Mouse (Mus musculus) midbrain, embryonic 16.5 days (tissue): ENCODE data around the gene Gpc3. TPM values are rescaled to one million over a fixed set of nuclear protein-coding genes. Genes with fewer than 3 reads are reported as not detected.
"Not testable (repeated sequence)": the region's sequence is repeated elsewhere in the genome, so short reads cannot be mapped to it uniquely, and the experiment has no call there.

ENCODE experiments used
- ATAC-seq: fragments of 200-750 bp; cut with Nextera tagmentation; 2 replicates; pipeline ENCODE4 v1.8.0; 2017; ENCODE audit warnings: moderate TSS enrichment
- H3K27ac ChIP-seq: fragments of 300-500 bp; sonication (generic); 2 replicates; pipeline ENCODE4 v1.5.1; 2014; ENCODE audit warnings: mild to moderate bottlenecking, low read length, mixed read lengths
- H3K27me3 ChIP-seq: fragments of 300-500 bp; sonication (generic); 2 replicates; pipeline ENCODE4 v1.6.1; 2014; ENCODE audit warnings: low read depth, low read length, mixed read lengths; ENCODE audit not compliant: control insufficient read depth, insufficient read depth
- H3K36me3 ChIP-seq: fragments of 300-500 bp; sonication (generic); 2 replicates; pipeline ENCODE4 v1.6.1; 2014; ENCODE audit warnings: mild to moderate bottlenecking, low read length, moderate library complexity, mixed read lengths; ENCODE audit not compliant: control insufficient read depth, insufficient read depth
- H3K4me1 ChIP-seq: fragments of 300-500 bp; sonication (generic); 2 replicates; pipeline ENCODE4 v1.6.1; 2014; ENCODE audit warnings: mild to moderate bottlenecking, low read length, mixed read lengths; ENCODE audit not compliant: control insufficient read depth, insufficient read depth
- H3K4me2 ChIP-seq: fragments of 300-500 bp; sonication (generic); 2 replicates; pipeline ENCODE4 v1.6.1; 2014; ENCODE audit warnings: mild to moderate bottlenecking, low read length, mixed read lengths
- H3K4me3 ChIP-seq: fragments of 300-500 bp; sonication (generic); 2 replicates; pipeline ENCODE4 v1.5.1; 2014; ENCODE audit warnings: low read depth, mild to moderate bottlenecking, low read length, moderate library complexity, mixed read lengths
- H3K9ac ChIP-seq: fragments of 300-500 bp; sonication (generic); 2 replicates; pipeline ENCODE4 v1.6.1; 2014; ENCODE audit warnings: low read depth, low read length, mixed read lengths
- H3K9me3 ChIP-seq: fragments of 300-500 bp; sonication (generic); replicated peaks from 2 replicates; pipeline ENCODE4 v1.6.1; 2014; ENCODE audit warnings: mild to moderate bottlenecking, low read length, mixed read lengths; ENCODE audit not compliant: control insufficient read depth, poor library complexity, severe bottlenecking
- WGBS: fragments of 180-500 bp; shearing (Covaris S2); extraction: QIAGEN DNeasy Blood & Tissue Kit; methylation state at CpG from one replicate; pipeline ENCODE4 v1.1.7; 2014; 5-methylcytosine and 5-hydroxymethylcytosine counted together
- polyA plus RNA-seq: library from polyadenylated mRNA; unstranded; fragments of >200 nt; fragmentation: Nextera tagmentation; extraction: Ambion mirVana; gene quantifications from 2 replicates; pipeline ENCODE4 v1.2.1, GENCODE M21; 2015

Gene Gpc3
- polyA plus RNA-seq, 1 experiment from 2014 or later: 49.2 TPM

- 94% methylated on average over 4 of the region's 4 CpGs for WGBS
Measured at GRCm38 (mm10) chrX:52362241-52363011, 251.3 kb downstream of the Gpc3 start.

DNA sequence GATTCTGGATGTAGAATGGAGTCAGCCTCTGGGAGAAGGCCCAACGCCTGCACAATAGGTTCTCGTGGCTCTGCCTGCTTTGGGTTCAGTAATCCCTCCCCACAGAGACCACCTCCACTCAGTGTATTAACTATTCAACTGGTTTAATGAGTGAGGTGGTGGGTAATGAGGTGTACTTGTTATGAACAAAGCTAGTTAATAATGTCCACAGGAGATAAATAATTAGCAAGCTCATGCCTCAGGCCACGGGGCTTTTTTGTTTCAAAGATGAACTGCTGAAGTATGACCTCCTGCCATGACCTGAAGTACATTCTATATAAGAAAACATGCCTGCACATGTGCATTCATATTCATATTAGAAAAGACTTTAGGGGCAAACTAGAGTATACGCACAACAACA lies 260.8 kb downstream of the Gpc3 start:
- Histone ChIP-seq H3K27ac (no peak overlapping the region), H3K4me3 (no peak overlapping the region), H3K4me2 (no peak overlapping the region), H3K9ac (no peak overlapping the region), H3K36me3 (no peaks in the 10 kb centered on the region), H3K27me3 (no peaks in the 10 kb centered on the region), H3K9me3 (no peaks in the 10 kb centered on the region), H3K4me1 (no peaks in the 10 kb centered on the region)
- WGBS: 44% methylated on average over 4 of the region's 4 CpGs
- no peak for ATAC-seq

More at GRCm38 (mm10) chrX:52362241-52363011, 251.3 kb downstream of the Gpc3 start:
- H3K27ac ChIP-seq: no peak overlapping the region
- H3K9me3 ChIP-seq: no peaks in the 10 kb centered on the region
- no peak overlapping the region for H3K4me3 ChIP-seq
- H3K4me1 ChIP-seq: no peaks in the 10 kb centered on the region
- no peaks in the 10 kb centered on the region for H3K27me3 ChIP-seq
- no peak for ATAC-seq
- H3K4me2 ChIP-seq: no peak overlapping the region
- H3K9ac ChIP-seq: no peak overlapping the region
- H3K36me3 ChIP-seq: no peaks in the 10 kb centered on the region

- not testable (repeated sequence) for H3K4me1 ChIP-seq, H3K4me3 ChIP-seq, H3K27ac ChIP-seq, H3K4me2 ChIP-seq, H3K27me3 ChIP-seq, H3K9ac ChIP-seq, H3K36me3 ChIP-seq, ATAC-seq, H3K9me3 ChIP-seq
- WGBS: 65% methylated on average over 5 of the region's 5 CpGs
Measured at GRCm38 (mm10) chrX:52350631-52351030, 263.1 kb downstream of the Gpc3 start.

DNA sequence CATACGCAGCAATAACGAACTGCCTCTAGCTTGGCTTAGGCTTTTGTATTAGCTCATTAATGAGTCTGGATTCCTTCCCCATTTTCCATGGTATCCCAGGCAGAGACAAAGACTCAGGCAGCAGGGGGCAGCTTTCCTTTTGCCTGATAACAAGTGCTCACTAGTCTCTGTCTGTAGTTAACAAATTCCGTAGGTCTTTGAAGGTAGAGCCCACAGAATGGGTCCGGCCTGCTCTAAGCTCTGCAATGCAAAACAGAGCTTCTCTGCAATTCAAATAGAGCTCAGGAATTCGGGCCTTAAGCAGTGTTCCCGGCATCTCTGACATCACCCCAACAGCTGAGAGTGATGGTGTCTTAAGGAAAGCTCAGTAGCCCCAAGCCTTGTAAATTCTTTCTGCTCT lies 265.0 kb downstream of the Gpc3 start:
- H3K9me3 ChIP-seq: no peaks in the 10 kb centered on the region
- no peak overlapping the region for H3K4me2 ChIP-seq
- H3K27me3 ChIP-seq: no peaks in the 10 kb centered on the region
- H3K27ac ChIP-seq: no peak overlapping the region
- no peak for ATAC-seq
- no peak overlapping the region for H3K9ac ChIP-seq
- 22% methylated on average over 6 of the region's 6 CpGs for WGBS
- no peaks in the 10 kb centered on the region for H3K4me1 ChIP-seq
- no peak overlapping the region for H3K4me3 ChIP-seq
- no peaks in the 10 kb centered on the region for H3K36me3 ChIP-seq

- Histone ChIP-seq H3K27ac (no peak overlapping the region), H3K4me1 (no peaks in the 10 kb centered on the region), H3K4me3 (no peak overlapping the region), H3K9ac (no peak overlapping the region), H3K27me3 (no peaks in the 10 kb centered on the region), H3K36me3 (no peaks in the 10 kb centered on the region), H3K4me2 (no peak overlapping the region), H3K9me3 (no peaks in the 10 kb centered on the region)
- no peak for ATAC-seq
- WGBS: 72% methylated on average over 3 of the region's 3 CpGs
Measured at GRCm38 (mm10) chrX:52344018-52344417, 269.7 kb downstream of the Gpc3 start.

- no peak for ATAC-seq
- Histone ChIP-seq H3K9me3 (no peaks in the 10 kb centered on the region), H3K9ac (no peak overlapping the region), H3K4me2 (no peak overlapping the region), H3K4me1 (no peaks in the 10 kb centered on the region), H3K27me3 (no peaks in the 10 kb centered on the region), H3K27ac (no peak overlapping the region), H3K36me3 (no peaks in the 10 kb centered on the region), H3K4me3 (no peak overlapping the region)
- WGBS: 24% methylated on average over 3 of the region's 3 CpGs
Measured at GRCm38 (mm10) chrX:52340251-52340650, 273.5 kb downstream of the Gpc3 start.

DNA sequence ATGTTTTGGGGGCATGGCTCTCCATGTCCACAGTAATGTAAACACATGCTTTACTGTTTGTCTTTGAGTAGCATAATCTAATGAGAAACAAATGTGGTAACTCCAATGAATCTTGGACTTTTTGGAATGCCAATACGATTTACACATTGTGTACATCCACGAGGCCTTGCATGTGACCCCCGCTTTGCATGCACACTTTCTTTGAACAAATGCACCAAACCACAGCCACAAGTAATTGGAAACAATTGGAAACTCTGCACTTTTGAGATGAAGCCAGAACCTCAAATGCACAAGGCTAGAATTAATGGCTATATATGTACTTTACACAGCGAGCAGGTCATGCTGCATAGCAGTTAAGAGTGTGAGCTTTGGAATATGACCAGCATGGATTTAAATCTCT lies 292.0 kb downstream of the Gpc3 start:
- 85% methylated on average over 4 of the region's 4 CpGs for WGBS
- no peak overlapping the region for H3K9ac ChIP-seq
- no peak overlapping the region for H3K27ac ChIP-seq
- H3K9me3 ChIP-seq: no peaks in the 10 kb centered on the region
- H3K4me2 ChIP-seq: no peak overlapping the region
- no peaks in the 10 kb centered on the region for H3K27me3 ChIP-seq
- H3K4me3 ChIP-seq: no peak overlapping the region
- no peaks in the 10 kb centered on the region for H3K4me1 ChIP-seq
- ATAC-seq: no peak
- no peaks in the 10 kb centered on the region for H3K36me3 ChIP-seq

GRCm38 (mm10) chrX:52320653-52321052 lies 293.1 kb downstream of the Gpc3 start:
- Histone ChIP-seq H3K9me3 (no peaks in the 10 kb centered on the region), H3K9ac (no peak overlapping the region), H3K4me1 (no peaks in the 10 kb centered on the region), H3K4me2 (no peak overlapping the region), H3K27ac (no peak overlapping the region), H3K4me3 (no peak overlapping the region), H3K36me3 (no peaks in the 10 kb centered on the region), H3K27me3 (no peaks in the 10 kb centered on the region)
- no peak for ATAC-seq
- 72% methylated on average over 4 of the region's 4 CpGs for WGBS

- H3K9me3 ChIP-seq: no peaks in the 10 kb centered on the region
- H3K9ac ChIP-seq: no peak overlapping the region
- H3K4me3 ChIP-seq: no peak overlapping the region
- no peak overlapping the region for H3K4me2 ChIP-seq
- no peaks in the 10 kb centered on the region for H3K36me3 ChIP-seq
- 85% methylated on average over 2 of the region's 2 CpGs for WGBS
- H3K4me1 ChIP-seq: no peaks in the 10 kb centered on the region
- ATAC-seq: no peak
- H3K27me3 ChIP-seq: no peaks in the 10 kb centered on the region
- no peak overlapping the region for H3K27ac ChIP-seq
Measured at GRCm38 (mm10) chrX:52310976-52311375, 302.8 kb downstream of the Gpc3 start.
